Mouse (Mus musculus) testis, adult 2 months (tissue): ENCODE measurements around the gene Ninj1.

Experiments used
- CTCF ChIP-seq: fragments of 200-500 bp; IDR thresholded peaks from 2 replicates; pipeline ENCODE4 v1.5.1; 2012; ENCODE audit warnings: low read depth, mild to moderate bottlenecking, inconsistent platforms, low read length, moderate library complexity; ENCODE audit not compliant: control insufficient read depth, insufficient read depth, insufficient replicate concordance
- POLR2A ChIP-seq: fragments of 200-500 bp; IDR thresholded peaks from 2 replicates; pipeline ENCODE4 v1.6.1; 2012; ENCODE audit warnings: low read depth, mild to moderate bottlenecking, inconsistent platforms, low read length, moderate library complexity; ENCODE audit not compliant: control insufficient read depth

DNA sequence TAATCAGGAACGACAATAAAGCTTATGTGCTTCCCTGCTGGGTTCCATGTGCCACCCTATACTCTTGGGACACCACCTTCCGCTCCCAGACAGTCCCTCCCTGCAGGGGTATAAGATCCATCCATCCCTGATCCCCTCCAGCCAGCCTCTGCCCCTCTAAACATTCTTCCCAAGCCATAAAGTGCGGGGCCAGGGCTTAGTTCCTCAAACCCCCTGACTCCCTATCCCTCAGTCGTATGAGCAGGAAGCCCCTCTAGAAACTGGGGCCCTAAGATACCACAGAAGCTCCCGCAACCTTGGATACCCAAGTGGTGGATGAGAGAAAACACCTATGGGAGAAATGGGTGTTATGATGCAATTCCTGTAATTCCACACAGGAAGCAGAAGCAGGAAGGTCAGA, 8.9 kb downstream of the Ninj1 start:
- no peak for TF ChIP-seq POLR2A
- no peak for TF ChIP-seq CTCF
